Mouse (Mus musculus) forebrain, embryonic 10.5 days (tissue): ENCODE results near the gene Ogdhl. TPM values are rescaled to one million over a fixed set of nuclear protein-coding genes. Genes with fewer than 3 reads are reported as not detected.
"Not testable (repeated sequence)": the region's sequence is repeated elsewhere in the genome, so short reads cannot be mapped to it uniquely, and the experiment has no call there.

Experiments used
- DNase-seq: peaks from one replicate; pipeline ENCODE4 v3.0.0-alpha.2; 2017; ENCODE audit warnings: low spot score; ENCODE audit errors: extremely low spot score
- H3K27ac ChIP-seq: fragments of 300-500 bp; sonication (generic); 2 replicates; pipeline ENCODE4 v1.5.1; 2016; ENCODE audit warnings: mild to moderate bottlenecking
- H3K27me3 ChIP-seq: fragments of 300-500 bp; sonication (generic); 2 replicates; pipeline ENCODE4 v1.6.1; 2016; ENCODE audit warnings: mild to moderate bottlenecking; ENCODE audit not compliant: poor library complexity, severe bottlenecking
- H3K36me3 ChIP-seq: fragments of 300-500 bp; sonication (generic); replicated peaks from 2 replicates; pipeline ENCODE4 v1.6.1; 2016; ENCODE audit warnings: mild to moderate bottlenecking, moderate library complexity
- H3K4me1 ChIP-seq: fragments of 300-500 bp; sonication (generic); 2 replicates; pipeline ENCODE4 v1.6.1; 2016
- H3K4me3 ChIP-seq: fragments of 300-500 bp; sonication (generic); 2 replicates; pipeline ENCODE4 v1.5.1; 2016; ENCODE audit warnings: mild to moderate bottlenecking, moderate library complexity
- H3K9me3 ChIP-seq: fragments of 300-500 bp; sonication (generic); 2 replicates; pipeline ENCODE4 v1.6.1; 2016; ENCODE audit warnings: mild to moderate bottlenecking, moderate library complexity
- WGBS: fragments of 180-500 bp; shearing (Covaris S2); methylation state at CpG from one replicate; pipeline ENCODE4 v1.1.7; 2016; 5-methylcytosine and 5-hydroxymethylcytosine counted together
- polyA plus RNA-seq: library from polyadenylated mRNA; unstranded; fragments of >200 nt; fragmentation: Nextera tagmentation; extraction: Ambion mirVana; gene quantifications from 2 replicates; pipeline ENCODE4 v1.2.1, GENCODE M21; 2016

Ogdhl gene
- polyA plus RNA-seq, 1 experiment from 2014 or later, result 18.4 TPM

GRCm38 (mm10) chr14:32341823-32342222, 20.0 kb downstream of the Ogdhl start:
- Histone ChIP-seq H3K36me3 (peaks cover 92% of the 10 kb centered on the region), H3K4me3 (no peak overlapping the region), H3K27ac (no peak overlapping the region), H3K4me1 (no peaks in the 10 kb centered on the region), H3K9me3 (no peaks in the 10 kb centered on the region), H3K27me3 (no peaks in the 10 kb centered on the region)
- DNase-seq, result no peak
- 94% methylated on average over 7 of the region's 7 CpGs for WGBS

GRCm38 (mm10) chr14:32344176-32344575, 22.4 kb downstream of the Ogdhl start:
- H3K4me3 ChIP-seq, result no peak overlapping the region
- H3K4me1 ChIP-seq, result no peaks in the 10 kb centered on the region
- DNase-seq, result no peak
- H3K27ac ChIP-seq, result no peak overlapping the region
- H3K27me3 ChIP-seq, result no peaks in the 10 kb centered on the region
- WGBS, result 94% methylated on average over 7 of the region's 7 CpGs
- H3K36me3 ChIP-seq, result peaks cover 81% of the 10 kb centered on the region
- no peaks in the 10 kb centered on the region for H3K9me3 ChIP-seq

- no peak for DNase-seq
- no peak overlapping the region for H3K4me3 ChIP-seq
- no peaks in the 10 kb centered on the region for H3K27me3 ChIP-seq
- no peak overlapping the region for H3K27ac ChIP-seq
- no peaks in the 10 kb centered on the region for H3K9me3 ChIP-seq
- peaks cover 76% of the 10 kb centered on the region for H3K36me3 ChIP-seq
- 90% methylated on average over 9 of the region's 10 CpGs for WGBS
- H3K4me1 ChIP-seq, result no peaks in the 10 kb centered on the region
Observed at GRCm38 (mm10) chr14:32344694-32345093, 22.9 kb downstream of the Ogdhl start.

GRCm38 (mm10) chr14:32347307-32347706, 25.5 kb downstream of the Ogdhl start:
- Histone ChIP-seq H3K9me3 (no peaks in the 10 kb centered on the region), H3K4me3 (no peak overlapping the region), H3K27ac (no peak overlapping the region), H3K4me1 (no peaks in the 10 kb centered on the region), H3K36me3 (peaks cover 50% of the 10 kb centered on the region), H3K27me3 (no peaks in the 10 kb centered on the region)
- 93% methylated on average over 9 of the region's 9 CpGs for whole genome bisulfite sequencing
- no peak for DNase-seq

- H3K4me1 ChIP-seq, H3K27ac ChIP-seq, H3K9me3 ChIP-seq, DNase-seq, H3K4me3 ChIP-seq, H3K27me3 ChIP-seq: not testable (repeated sequence)
- H3K36me3 ChIP-seq, result peaks cover 15% of the 10 kb centered on the region
- WGBS, result 31% methylated on average over 6 of the region's 6 CpGs
Observed at GRCm38 (mm10) chr14:32351181-32351920, 29.5 kb downstream of the Ogdhl start.

GRCm38 (mm10) chr14:32364359-32364758, 42.5 kb downstream of the Ogdhl start:
- H3K27me3 ChIP-seq, result no peaks in the 10 kb centered on the region
- no peaks in the 10 kb centered on the region for H3K4me1 ChIP-seq
- H3K36me3 ChIP-seq, result no peaks in the 10 kb centered on the region
- peaks cover under 1% of the 10 kb centered on the region; the same call in 1 of the 2 replicates for H3K9me3 ChIP-seq
- whole genome bisulfite sequencing, result 52% methylated on average over 7 of the region's 7 CpGs
- no peak overlapping the region for H3K4me3 ChIP-seq
- H3K27ac ChIP-seq, result no peak overlapping the region
- DNase-seq, result no peak

GRCm38 (mm10) chr14:32369756-32370155, 47.9 kb downstream of the Ogdhl start:
- H3K27me3 ChIP-seq, result no peaks in the 10 kb centered on the region
- H3K4me1 ChIP-seq, result no peaks in the 10 kb centered on the region
- no peak overlapping the region for H3K27ac ChIP-seq
- 88% methylated on average over 7 of the region's 7 CpGs for WGBS
- DNase-seq, result no peak
- H3K4me3 ChIP-seq, result no peak overlapping the region
- no peaks in the 10 kb centered on the region for H3K9me3 ChIP-seq
- no peaks in the 10 kb centered on the region for H3K36me3 ChIP-seq

GRCm38 (mm10) chr14:32372510-32372909, 50.7 kb downstream of the Ogdhl start:
- 91% methylated on average over 2 of the region's 2 CpGs for WGBS
- no peak for DNase-seq
- Histone ChIP-seq H3K9me3 (no peaks in the 10 kb centered on the region), H3K27me3 (peaks cover 15% of the 10 kb centered on the region), H3K4me1 (no peaks in the 10 kb centered on the region), H3K27ac (no peak overlapping the region), H3K36me3 (no peaks in the 10 kb centered on the region), H3K4me3 (no peak overlapping the region)

GRCm38 (mm10) chr14:32379395-32380098, 57.7 kb downstream of the Ogdhl start:
- peak; percentile 21 for DNase-seq
- WGBS, result 5% methylated on average over 22 of the region's 22 CpGs
- Histone ChIP-seq H3K27me3 (peaks cover 81% of the 10 kb centered on the region), H3K36me3 (no peaks in the 10 kb centered on the region), H3K9me3 (no peaks in the 10 kb centered on the region), H3K27ac (no peak overlapping the region), H3K4me1 (peaks cover 32% of the 10 kb centered on the region), H3K4me3 (peak overlapping the region; percentile 36)

GRCm38 (mm10) chr14:32380099-32380480, 58.3 kb downstream of the Ogdhl start:
- no peaks in the 10 kb centered on the region for H3K36me3 ChIP-seq
- peaks cover 32% of the 10 kb centered on the region for H3K4me1 ChIP-seq
- H3K27me3 ChIP-seq, result peaks cover 83% of the 10 kb centered on the region
- DNase-seq, result no peak
- H3K27ac ChIP-seq, result no peak overlapping the region
- no peaks in the 10 kb centered on the region for H3K9me3 ChIP-seq
- 20% methylated on average over 3 of the region's 3 CpGs for WGBS
- 0 out of 2 replicates have a peak overlapping the region, but pooled peaks have one; percentile 36 for H3K4me3 ChIP-seq

- Histone ChIP-seq H3K4me3 (no peak overlapping the region), H3K9me3 (no peaks in the 10 kb centered on the region), H3K27ac (no peak overlapping the region), H3K4me1 (peaks cover 32% of the 10 kb centered on the region), H3K36me3 (no peaks in the 10 kb centered on the region), H3K27me3 (peaks cover 92% of the 10 kb centered on the region)
- no peak for DNase-seq
- WGBS, result 44% methylated on average over 7 of the region's 7 CpGs
Observed at GRCm38 (mm10) chr14:32381066-32381465, 59.2 kb downstream of the Ogdhl start.

- Histone ChIP-seq H3K36me3 (no peaks in the 10 kb centered on the region), H3K27me3 (peaks cover 91% of the 10 kb centered on the region), H3K4me3 (no peak overlapping the region), H3K4me1 (peaks cover 32% of the 10 kb centered on the region), H3K27ac (no peak overlapping the region), H3K9me3 (no peaks in the 10 kb centered on the region)
- 68% methylated on average over 15 of the region's 15 CpGs for WGBS
- no peak for DNase-seq
Observed at GRCm38 (mm10) chr14:32381619-32382018, 59.8 kb downstream of the Ogdhl start.

GRCm38 (mm10) chr14:32388196-32388595, 66.4 kb downstream of the Ogdhl start, which contains the start of gene 1700024G13Rik:
TSS of gene 1700024G13Rik (minus strand) at chr14:32388391.
- Histone ChIP-seq H3K4me1 (peaks cover 12% of the 10 kb centered on the region), H3K27ac (peak within 1 kb of the TSS; percentile 48; the same call in 1 of the 2 replicates), H3K4me3 (peak within 1 kb of the TSS; percentile 33; the same call in 1 of the 2 replicates), H3K36me3 (no peaks in the 10 kb centered on the region), H3K27me3 (peaks cover 39% of the 10 kb centered on the region), H3K9me3 (no peaks in the 10 kb centered on the region)
- WGBS, result 1% methylated on average over 13 of the region's 13 CpGs
- peak; percentile 86 for DNase-seq
